Mouse (Mus musculus) gastrocnemius, postnatal 14 days (tissue): Measurements from ENCODE around the gene Bdnf. TPM values are rescaled to one million over a fixed set of nuclear protein-coding genes. Genes with fewer than 3 reads are reported as not detected.

Experiments used
- DNase-seq: peaks from one replicate; pipeline ENCODE4 v3.0.0; 2021; ENCODE audit warnings: mixed read lengths
- intact Hi-C: fragments of 180-260 bp; cut with DNase I; formaldehyde crosslinking; loops from one replicate; pipeline ENCODE4 v1.15.1; 2025; ENCODE audit warnings: low total_unique reads
- total RNA-seq, 2 experiments: library from RNA; stranded (reverse); gene quantifications; 2 replicates each; pipeline ENCODE4 v1.2.3; 2021

The Bdnf gene
- total RNA-seq, 2 experiments from 2014 or later: 0.10 to 0.24 TPM

DNA sequence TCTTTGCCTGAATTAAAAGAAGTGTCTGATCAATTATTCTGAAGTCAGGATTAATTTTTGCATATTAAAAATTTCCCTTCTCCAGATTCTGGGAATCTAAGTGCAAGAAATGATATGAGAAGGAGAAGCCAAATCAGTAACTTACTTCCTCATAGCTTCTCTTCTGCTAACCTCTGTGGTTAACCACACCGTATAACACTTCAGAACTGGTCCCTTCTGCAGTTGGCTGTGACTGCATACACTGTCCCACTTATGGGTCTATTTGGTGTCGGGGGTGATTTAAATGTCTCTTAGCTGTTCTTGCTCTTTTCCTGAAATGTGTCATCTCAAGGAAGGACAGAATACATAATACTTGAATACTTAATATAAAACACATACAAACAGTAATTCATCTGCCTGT, 81.8 kb downstream of the Bdnf start:
- DNase-seq: no peak
- intact Hi-C loops: no loop called here

GRCm38 (mm10) chr2:109766772-109767171, 92.3 kb downstream of the Bdnf start:
- intact Hi-C loops: no loop called here
- DNase-seq: no peak

- DNase-seq: no peak
- intact Hi-C loops: no loop called here
Measured at GRCm38 (mm10) chr2:109768814-109769213, 94.3 kb downstream of the Bdnf start.

GRCm38 (mm10) chr2:109776374-109776773, 101.9 kb downstream of the Bdnf start:
- DNase-seq: no peak
- intact Hi-C loops: no loop called here

Other genes starting within 250 kb of the Bdnf start
- 10 to 100 TPM; 21.3 to 22.7 TPM for gene Lin7c, start 216.2 kb downstream of the Bdnf start, total RNA-seq
- gene Lgr4, start 242.9 kb downstream of the Bdnf start, total RNA-seq: 10 to 100 TPM; 17.3 to 18.8 TPM